9 mouse cellular contexts compared by ENCODE assay signal in genomic region chr15:98737881-98738280, GRCm38 (mm10). TPM values are rescaled to one million over a fixed set of nuclear protein-coding genes. Genes with fewer than 3 reads are reported as not detected.
DNase-seq lines count a peak whose midpoint lies in the region; ATAC-seq and TF ChIP-seq lines count a peak whose summit lies in the region.
"Had no signal": no experiment of that assay in that cellular context is flagged by ENCODE, and none has a peak within 500 bp of the region (broad histone marks: within the 10 kb centered on the region; RNA-seq: fewer than 3 reads in every experiment).

No protein-coding gene starts in this region.

- peak; percentile 54 for DNase-seq in kidney, adult 18-20 months
- DNase-seq in B cell, adult 2 months: peak; percentile 67 to 69
- DNase-seq in thymus, postnatal 25 days: peak; percentile 31

- peaks cover 5% of the 10 kb centered on the region; the same call in 1 of the 2 replicates for H3K4me1 ChIP-seq in kidney, embryonic 16.5 days (ENCODE audit: insufficient read depth, low read length)
- no peaks in the 10 kb centered on the region for H3K4me1 ChIP-seq in ES-Bruce4 (ENCODE audit: control insufficient read depth, insufficient read depth, low read length)
- H3K4me1 ChIP-seq in liver, embryonic 12.5 days: peaks cover 27% of the 10 kb centered on the region
- H3K4me1 ChIP-seq in midbrain, embryonic 16.5 days (ENCODE audit: control insufficient read depth, insufficient read depth, low read length): no peaks in the 10 kb centered on the region
- H3K4me1 ChIP-seq: neural tube, embryonic 13.5 days had no signal

- peaks cover 52% of the 10 kb centered on the region for H3K36me3 ChIP-seq in kidney, embryonic 16.5 days (ENCODE audit: insufficient read depth, low read length)
- peaks cover 9% of the 10 kb centered on the region for H3K36me3 ChIP-seq in ES-Bruce4 (ENCODE audit: control insufficient read depth, insufficient read depth, low read length, poor library complexity, severe bottlenecking)
- peaks cover 61% of the 10 kb centered on the region for H3K36me3 ChIP-seq in liver, embryonic 12.5 days
- H3K36me3 ChIP-seq in midbrain, embryonic 16.5 days (ENCODE audit: control insufficient read depth, insufficient read depth, low read length): peaks cover 39% of the 10 kb centered on the region

- peak; percentile 70 for TF ChIP-seq CTCF in ES-Bruce4 (IDR thresholded peaks at IDR 0.05; ENCODE audit: low read depth, low read length)

- no peak for ATAC-seq in kidney, embryonic 16.5 days (ENCODE audit: low FRiP score, low TSS enrichment)
- ATAC-seq in liver, embryonic 12.5 days: peak; percentile 42; the same call in 1 of the 2 replicates
- no peak for ATAC-seq in midbrain, embryonic 16.5 days

- TF ChIP-seq POLR2A in ES-Bruce4 (IDR thresholded peaks at IDR 0.05; ENCODE audit: insufficient read depth, low read length): no peak

- H3K4me3 ChIP-seq in kidney, embryonic 16.5 days (ENCODE audit: low read length): no peak overlapping the region
- no peak overlapping the region for H3K4me3 ChIP-seq in ES-Bruce4 (ENCODE audit: low read depth, low read length)
- no peak overlapping the region for H3K4me3 ChIP-seq in liver, embryonic 12.5 days
- H3K4me3 ChIP-seq in midbrain, embryonic 16.5 days (ENCODE audit: low read depth, low read length): no peak overlapping the region
- H3K4me3 ChIP-seq: neural tube, embryonic 13.5 days had no signal

- no peak overlapping the region for H3K9ac ChIP-seq in kidney, embryonic 16.5 days (replicated peaks; ENCODE audit: low read length)
- no peak overlapping the region for H3K9ac ChIP-seq in ES-Bruce4 (ENCODE audit: low read depth, poor library complexity, severe bottlenecking)
- no peak overlapping the region for H3K9ac ChIP-seq in liver, embryonic 12.5 days
- no peak overlapping the region for H3K9ac ChIP-seq in midbrain, embryonic 16.5 days (ENCODE audit: low read depth, low read length)
- H3K9ac ChIP-seq: neural tube, embryonic 13.5 days had no signal

- no peak overlapping the region for H3K4me2 ChIP-seq in kidney, embryonic 16.5 days (replicated peaks; ENCODE audit: low read depth, low read length)
- no peak overlapping the region for H3K4me2 ChIP-seq in liver, embryonic 12.5 days
- H3K4me2 ChIP-seq in midbrain, embryonic 16.5 days (ENCODE audit: low read length): no peak overlapping the region
- H3K4me2 ChIP-seq: neural tube, embryonic 13.5 days had no signal

- no peaks in the 10 kb centered on the region for H3K27me3 ChIP-seq in kidney, embryonic 16.5 days (ENCODE audit: insufficient read depth, low read length)
- no peaks in the 10 kb centered on the region for H3K27me3 ChIP-seq in ES-Bruce4 (ENCODE audit: control insufficient read depth, insufficient read depth, low read length, poor library complexity, severe bottlenecking)
- no peaks in the 10 kb centered on the region for H3K27me3 ChIP-seq in liver, embryonic 12.5 days (replicated peaks)
- H3K27me3 ChIP-seq in midbrain, embryonic 16.5 days (ENCODE audit: control insufficient read depth, insufficient read depth, low read depth, low read length): no peaks in the 10 kb centered on the region
- H3K27me3 ChIP-seq: neural tube, embryonic 13.5 days had no signal

- TF ChIP-seq EP300 in ES-Bruce4 (IDR thresholded peaks at IDR 0.05; ENCODE audit: insufficient read depth, low read depth, low read length): no peak

- H3K27ac ChIP-seq in kidney, embryonic 16.5 days (ENCODE audit: low read length): no peak overlapping the region
- H3K27ac ChIP-seq in ES-Bruce4 (ENCODE audit: insufficient read depth, low read length): no peak overlapping the region
- peak overlapping the region; percentile 46; the same call in 1 of the 2 replicates for H3K27ac ChIP-seq in liver, embryonic 12.5 days
- H3K27ac ChIP-seq in midbrain, embryonic 16.5 days (ENCODE audit: low read length): no peak overlapping the region
- H3K27ac ChIP-seq: neural tube, embryonic 13.5 days had no signal

- no peaks in the 10 kb centered on the region for H3K9me3 ChIP-seq in kidney, embryonic 16.5 days (ENCODE audit: low read length)
- H3K9me3 ChIP-seq in ES-Bruce4 (replicated peaks; ENCODE audit: control insufficient read depth, insufficient read depth, low read length, poor library complexity, severe bottlenecking): no peaks in the 10 kb centered on the region
- H3K9me3 ChIP-seq in liver, embryonic 12.5 days (replicated peaks): no peaks in the 10 kb centered on the region
- H3K9me3 ChIP-seq in midbrain, embryonic 16.5 days (replicated peaks; ENCODE audit: control insufficient read depth, low read length, poor library complexity, severe bottlenecking): no peaks in the 10 kb centered on the region
- H3K9me3 ChIP-seq: neural tube, embryonic 13.5 days had no signal

RNA-seq across cellular contexts. Expression of gene Fkbp11, which starts 9.9 kb away (rescaled TPM):
- polyA plus RNA-seq in kidney, embryonic 16.5 days (2015; fragmentation: Nextera tagmentation; extraction: Ambion mirVana): 36.6 and 39.1 TPM in 2 replicates
- 28.2 and 30.0 TPM in 2 replicates for polyA plus RNA-seq in ES-Bruce4 (2011; ENCODE audit: insufficient read depth, insufficient read length, low read depth, missing spikeins)
- 83.5 and 90.2 TPM in 2 replicates for polyA plus RNA-seq in liver, embryonic 12.5 days (2016; fragmentation: Nextera tagmentation; extraction: Ambion mirVana)
- 2.3 and 4.0 TPM in 2 replicates for polyA plus RNA-seq in midbrain, embryonic 16.5 days (2015; fragmentation: Nextera tagmentation; extraction: Ambion mirVana)

RNA-seq across cellular contexts. Expression of gene Arf3, which starts 25.1 kb away (rescaled TPM):
- polyA plus RNA-seq in kidney, embryonic 16.5 days (2015; fragmentation: Nextera tagmentation; extraction: Ambion mirVana): 56.3 and 59.5 TPM in 2 replicates
- 58.4 and 59.3 TPM in 2 replicates for polyA plus RNA-seq in ES-Bruce4 (2011; ENCODE audit: insufficient read depth, insufficient read length, low read depth, missing spikeins)
- 22.4 TPM in 2 replicates for polyA plus RNA-seq in liver, embryonic 12.5 days (2016; fragmentation: Nextera tagmentation; extraction: Ambion mirVana)
- 96.4 and 102 TPM in 2 replicates for polyA plus RNA-seq in midbrain, embryonic 16.5 days (2015; fragmentation: Nextera tagmentation; extraction: Ambion mirVana)

RNA-seq across cellular contexts. Expression of gene Ccdc65, which starts 29.9 kb away (rescaled TPM):
- 0.95 and 1.1 TPM in 2 replicates for polyA plus RNA-seq in kidney, embryonic 16.5 days (2015; fragmentation: Nextera tagmentation; extraction: Ambion mirVana)
- 0.85 TPM in 1 of 2 replicates, not detected in the other for polyA plus RNA-seq in ES-Bruce4 (2011; ENCODE audit: insufficient read depth, insufficient read length, low read depth, missing spikeins)
- polyA plus RNA-seq in liver, embryonic 12.5 days (2016; fragmentation: Nextera tagmentation; extraction: Ambion mirVana): 0.06 TPM in 1 of 2 replicates, not detected in the other
- polyA plus RNA-seq in midbrain, embryonic 16.5 days (2015; fragmentation: Nextera tagmentation; extraction: Ambion mirVana): 9.3 and 12.0 TPM in 2 replicates

RNA-seq across cellular contexts. Expression of gene Wnt10b, which starts 40.1 kb away (rescaled TPM):
- polyA plus RNA-seq in kidney, embryonic 16.5 days (2015; fragmentation: Nextera tagmentation; extraction: Ambion mirVana): 0.17 TPM in 1 of 2 replicates, not detected in the other
- polyA plus RNA-seq in ES-Bruce4 (2011; ENCODE audit: insufficient read depth, insufficient read length, low read depth, missing spikeins): 1.7 and 1.8 TPM in 2 replicates
- polyA plus RNA-seq in liver, embryonic 12.5 days (2016; fragmentation: Nextera tagmentation; extraction: Ambion mirVana): not detected in 2 replicates
- polyA plus RNA-seq in midbrain, embryonic 16.5 days (2015; fragmentation: Nextera tagmentation; extraction: Ambion mirVana): not detected in 2 replicates
- polyA plus RNA-seq: neural tube, embryonic 13.5 days had no signal

RNA-seq across cellular contexts. Expression of gene Wnt1, which starts 51.8 kb away (rescaled TPM):
- not detected in 2 replicates for polyA plus RNA-seq in kidney, embryonic 16.5 days (2015; fragmentation: Nextera tagmentation; extraction: Ambion mirVana)
- not detected in 2 replicates for polyA plus RNA-seq in ES-Bruce4 (2011; ENCODE audit: insufficient read depth, insufficient read length, low read depth, missing spikeins)
- not detected in 2 replicates for polyA plus RNA-seq in liver, embryonic 12.5 days (2016; fragmentation: Nextera tagmentation; extraction: Ambion mirVana)
- 1.2 and 1.3 TPM in 2 replicates for polyA plus RNA-seq in midbrain, embryonic 16.5 days (2015; fragmentation: Nextera tagmentation; extraction: Ambion mirVana)
- polyA plus RNA-seq: large intestine, adult 2 months had no signal
